Mouse (Mus musculus) CD4-positive, CD25-positive, alpha-beta regulatory T cell, adult 4 months (primary cell): Measurements from ENCODE around the gene Irak4. TPM values are rescaled to one million over a fixed set of nuclear protein-coding genes. Genes with fewer than 3 reads are reported as not detected.

Source experiments
- ATAC-seq: one replicate; pipeline ENCODE4 v1.8.0; 2017
- polyA plus RNA-seq, 2 experiments: library from polyadenylated mRNA; unstranded; fragments of 100-300 nt; shearing (Covaris generic); gene quantifications; one replicate each; pipeline ENCODE4 v1.2.1; 2017

Gene Irak4
- polyA plus RNA-seq, 2 experiments from 2014 or later: 31.1 to 40.4 TPM

DNA sequence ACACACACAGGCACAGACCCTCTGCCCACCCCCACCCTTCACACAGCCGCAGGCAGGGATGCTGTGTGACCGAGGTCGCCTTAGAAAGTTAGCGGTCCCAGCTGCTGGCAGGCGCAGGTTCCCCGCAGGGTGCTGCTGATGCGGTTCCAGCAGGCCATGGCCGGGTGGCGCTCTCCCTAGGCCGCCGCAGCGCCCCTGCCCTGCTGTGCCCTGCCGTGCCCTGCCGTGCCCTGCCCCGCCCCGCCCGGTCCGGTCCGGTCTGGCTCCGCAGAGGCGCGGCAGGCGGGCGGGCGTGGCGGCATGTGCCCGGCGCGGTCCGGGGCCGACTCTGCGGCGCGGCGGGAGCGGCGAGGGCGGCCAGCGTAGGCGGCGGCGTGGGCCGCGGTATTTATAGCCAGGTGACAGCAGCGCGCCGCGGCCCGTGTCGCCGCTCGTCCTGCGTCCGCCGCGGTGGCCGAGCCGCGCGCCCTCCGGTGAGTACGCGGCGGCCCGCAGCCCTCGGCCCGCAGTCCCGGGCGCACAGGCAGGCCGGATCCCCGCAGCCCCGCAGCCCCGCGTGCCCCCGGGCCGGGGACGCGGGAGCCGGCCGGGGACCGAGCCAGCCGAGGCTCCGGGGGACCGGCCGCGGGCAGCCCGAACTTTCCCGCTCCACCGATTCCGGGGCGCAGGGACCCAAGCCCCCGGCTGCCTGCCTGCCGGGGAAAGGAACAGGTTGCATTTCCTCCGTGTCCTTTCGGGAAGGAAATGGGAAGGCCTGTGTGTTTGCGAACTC, 85.6 kb downstream of the Irak4 start, which contains the start of gene Tmem117:
Tmem117 (plus strand) TSS at position 403 of the 772 bp plus-strand sequence.
- ATAC-seq: no peak

DNA sequence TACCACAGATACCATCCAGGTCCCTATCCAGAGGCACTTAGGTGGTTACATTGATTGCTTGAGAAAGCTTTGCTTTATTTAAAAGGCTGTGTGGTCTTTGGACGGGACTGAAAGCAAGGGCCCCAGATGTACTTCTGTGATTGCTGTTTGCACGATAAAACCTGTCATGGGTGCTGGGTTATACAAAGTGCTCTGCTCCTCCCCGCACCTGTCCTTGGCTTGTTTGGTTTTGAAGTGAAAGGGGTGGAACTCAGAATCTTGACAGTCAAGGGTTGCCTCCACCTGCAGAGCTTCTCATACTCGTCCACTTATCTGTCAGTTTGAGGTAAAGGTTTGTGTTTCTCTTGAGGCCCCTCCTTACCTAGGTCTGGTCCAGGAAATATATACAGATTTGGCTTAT, 87.1 kb downstream of the Irak4 start:
- no peak for ATAC-seq

Other genes with a start within 250 kb of the Irak4 start
- gene Adamts20, start 78.2 kb upstream of the Irak4 start, polyA plus RNA-seq: not detected
- gene Pus7l, start 96 bp upstream of the Irak4 start, polyA plus RNA-seq: 1 to 10 TPM; 6.9 to 9.9 TPM
- 10 to 100 TPM; 58.8 to 62.8 TPM for gene Twf1, start 46.2 kb downstream of the Irak4 start, polyA plus RNA-seq
- not detected for gene Tmem117, start 85.6 kb downstream of the Irak4 start, polyA plus RNA-seq